Mouse (Mus musculus): Measurements from ENCODE around the gene Capn15. TPM values are rescaled to one million over a fixed set of nuclear protein-coding genes. Genes with fewer than 3 reads are reported as not detected.

Gene Capn15
- polyA plus RNA-seq, 1 experiment from 2014 or later: 23.9 TPM

DNA sequence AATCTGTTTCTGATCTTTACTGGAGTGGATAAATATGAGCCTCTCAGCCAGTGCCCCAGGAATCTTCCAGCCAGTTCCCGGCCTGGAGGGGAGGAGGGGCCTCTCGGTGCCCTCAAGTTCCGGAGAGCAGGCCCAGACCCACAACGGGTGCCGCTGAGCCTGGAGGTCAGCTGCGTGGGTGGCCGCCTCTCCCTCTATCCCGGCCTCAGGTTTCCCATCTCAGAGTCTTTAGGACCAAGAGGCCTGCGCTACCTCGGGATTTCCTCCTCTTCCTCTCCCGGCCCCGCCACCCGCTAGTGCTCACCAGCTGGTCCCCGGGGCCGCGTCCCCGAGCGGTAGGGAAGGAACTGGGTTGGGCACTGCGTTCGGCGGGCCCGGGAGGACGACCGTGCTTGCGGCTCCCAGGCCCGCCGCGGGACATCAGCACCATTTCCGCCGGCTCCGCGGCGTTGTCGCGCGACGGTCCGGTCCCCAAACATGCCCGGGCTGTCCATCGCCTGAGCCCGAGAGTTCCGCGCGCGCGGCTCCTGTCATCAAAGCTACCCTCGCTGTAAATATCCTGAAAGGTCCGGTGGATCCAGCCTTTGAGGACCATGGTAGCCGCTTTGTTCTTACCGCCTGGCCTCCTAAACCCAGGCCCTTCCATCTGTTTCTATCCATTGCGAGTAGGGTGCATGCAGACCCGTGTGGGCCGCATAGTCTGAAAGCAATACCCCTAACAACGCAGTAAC is 43.9 kb downstream of the Capn15 start:
- peak overlapping the region; percentile 95 for H3K9ac ChIP-seq (replicated peaks)
- no peaks in the 10 kb centered on the region for H3K9me3 ChIP-seq
- peak overlapping the region; percentile 84 for H3K4me2 ChIP-seq (replicated peaks)
- H3K4me1 ChIP-seq: peaks cover 20% of the 10 kb centered on the region
- 3% methylated on average over 54 of the region's 54 CpGs for WGBS
- H3K27ac ChIP-seq (replicated peaks): peak overlapping the region; percentile 87
- peak overlapping the region; percentile 81 for H3K4me3 ChIP-seq
- ATAC-seq (replicated peaks): peak; percentile 83
- no peaks in the 10 kb centered on the region for H3K27me3 ChIP-seq
- peaks cover 4% of the 10 kb centered on the region for H3K36me3 ChIP-seq

- Histone ChIP-seq H3K27ac (replicated peaks) (no peak overlapping the region), H3K27me3 (no peaks in the 10 kb centered on the region), H3K9ac (replicated peaks) (no peak overlapping the region), H3K4me1 (no peaks in the 10 kb centered on the region), H3K9me3 (no peaks in the 10 kb centered on the region), H3K4me3 (no peak overlapping the region), H3K36me3 (peaks cover 53% of the 10 kb centered on the region), H3K4me2 (replicated peaks) (no peak overlapping the region)
- 90% methylated on average over 1 of the region's 1 CpGs for WGBS
- ATAC-seq (replicated peaks): no peak
Measured at GRCm38 (mm10) chr17:25934526-25934925, 51.1 kb downstream of the Capn15 start.

DNA sequence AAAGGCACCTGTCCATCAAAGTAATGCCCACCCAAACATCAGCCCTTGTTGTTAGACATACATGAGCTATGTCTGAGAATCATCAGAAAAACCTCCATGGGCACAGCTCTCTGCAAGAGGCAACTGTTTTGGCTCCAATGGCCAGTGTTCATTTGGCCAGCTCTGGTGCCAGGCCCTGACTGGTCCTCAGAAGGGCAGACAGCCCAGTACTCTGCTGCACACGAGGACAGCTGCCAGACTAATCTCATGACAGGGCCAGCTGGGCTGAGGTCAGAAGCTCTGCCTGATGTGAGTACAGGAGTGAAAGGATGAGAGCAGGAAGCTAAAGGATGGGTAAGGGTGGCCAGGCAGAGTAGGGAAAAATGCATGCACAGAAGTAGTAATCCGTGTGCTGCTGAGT is 60.2 kb downstream of the Capn15 start:
- Histone ChIP-seq H3K27ac (replicated peaks) (no peak overlapping the region), H3K4me2 (replicated peaks) (no peak overlapping the region), H3K9me3 (no peaks in the 10 kb centered on the region), H3K27me3 (no peaks in the 10 kb centered on the region), H3K9ac (replicated peaks) (no peak overlapping the region), H3K36me3 (peaks cover 11% of the 10 kb centered on the region), H3K4me1 (peaks cover 5% of the 10 kb centered on the region; the same call in 1 of the 2 replicates), H3K4me3 (no peak overlapping the region)
- WGBS: 83% methylated on average over 2 of the region's 2 CpGs
- no peak for ATAC-seq (replicated peaks)

- 74% methylated on average over 5 of the region's 5 CpGs for WGBS
Measured at GRCm38 (mm10) chr17:25922120-25922519, 63.5 kb downstream of the Capn15 start.

DNA sequence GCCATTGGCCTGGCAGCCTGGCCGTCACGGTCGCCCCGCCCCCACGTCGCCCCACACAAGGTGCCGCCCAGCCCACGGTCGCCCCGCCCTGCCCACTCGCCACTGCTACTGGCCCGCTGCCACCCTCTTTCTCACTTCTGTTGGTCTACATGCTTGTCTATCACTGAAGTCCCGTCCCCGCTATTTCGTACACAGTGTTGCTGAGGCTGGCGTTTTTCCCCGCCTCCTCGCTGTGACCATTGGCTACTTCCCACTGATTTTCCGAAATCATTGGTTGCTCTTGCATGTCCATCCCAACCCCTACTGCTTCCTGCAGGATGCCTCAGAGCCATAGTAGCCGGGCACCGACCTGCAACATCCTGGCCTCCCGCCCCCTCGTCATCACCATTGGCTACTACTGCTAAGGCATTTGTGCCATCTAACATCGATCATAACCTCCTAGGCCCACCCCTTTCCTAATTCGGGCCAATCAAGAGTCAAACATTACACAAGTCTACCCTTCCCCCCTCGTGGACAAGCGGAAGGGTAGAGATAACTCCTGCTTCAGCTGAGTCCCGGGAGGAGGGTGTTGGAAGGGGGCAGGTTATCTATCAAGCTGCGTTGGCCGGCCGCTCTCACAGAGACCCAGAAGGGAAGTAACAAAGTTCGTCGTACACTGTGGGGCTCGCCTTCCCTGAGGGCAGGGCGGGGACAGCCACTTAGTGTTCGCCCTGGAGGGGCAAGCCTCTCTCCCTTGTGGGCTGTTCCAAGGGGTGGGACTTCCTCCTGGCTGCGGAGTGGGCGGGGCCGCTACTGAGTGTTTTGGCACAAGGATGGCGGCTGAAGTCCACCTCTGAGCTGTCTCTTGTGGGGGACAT is 65.6 kb downstream of the Capn15 start:
- H3K4me1 ChIP-seq: peaks cover 28% of the 10 kb centered on the region
- H3K9ac ChIP-seq (replicated peaks): peak overlapping the region; percentile 61
- H3K27me3 ChIP-seq: no peaks in the 10 kb centered on the region
- peak; percentile 99 for ATAC-seq (replicated peaks)
- peak overlapping the region; percentile 97 for H3K4me3 ChIP-seq
- H3K4me2 ChIP-seq (replicated peaks): peak overlapping the region; percentile 63
- whole genome bisulfite sequencing: under 1% methylated on average over 40 of the region's 40 CpGs
- peak overlapping the region; percentile 96 for H3K27ac ChIP-seq (replicated peaks)
- no peaks in the 10 kb centered on the region for H3K9me3 ChIP-seq
- H3K36me3 ChIP-seq: 0 out of 2 replicates have a peak, but pooled peaks cover 6% of the 10 kb centered on the region

More at GRCm38 (mm10) chr17:25922120-25922519, 63.5 kb downstream of the Capn15 start:
- H3K27ac ChIP-seq (replicated peaks): no peak overlapping the region
- ATAC-seq (replicated peaks): no peak
- 0 out of 2 replicates have a peak, but pooled peaks cover 4% of the 10 kb centered on the region for H3K36me3 ChIP-seq
- no peak overlapping the region for H3K4me2 ChIP-seq (replicated peaks)
- H3K4me1 ChIP-seq: peaks cover 24% of the 10 kb centered on the region
- no peak overlapping the region for H3K4me3 ChIP-seq
- no peaks in the 10 kb centered on the region for H3K9me3 ChIP-seq
- H3K9ac ChIP-seq (replicated peaks): no peak overlapping the region
- no peaks in the 10 kb centered on the region for H3K27me3 ChIP-seq

GRCm38 (mm10) chr17:25919144-25919785 is 66.3 kb downstream of the Capn15 start, which contains the start of gene Rab40c:
Rab40c (minus strand) TSS chr17:25919727.
- H3K9me3 ChIP-seq: no peaks in the 10 kb centered on the region
- H3K27me3 ChIP-seq: no peaks in the 10 kb centered on the region
- H3K4me2 ChIP-seq (replicated peaks): peak within 1 kb of the TSS; percentile 76
- peak within 1 kb of the TSS; percentile 97 for H3K4me3 ChIP-seq
- H3K9ac ChIP-seq (replicated peaks): peak within 1 kb of the TSS; percentile 73
- 0 out of 2 replicates have a peak, but pooled peaks cover 6% of the 10 kb centered on the region for H3K36me3 ChIP-seq
- H3K27ac ChIP-seq (replicated peaks): peak within 1 kb of the TSS; percentile 96
- under 1% methylated on average over 65 of the region's 78 CpGs for WGBS
- peak; percentile 91 for ATAC-seq (replicated peaks)
- peaks cover 28% of the 10 kb centered on the region for H3K4me1 ChIP-seq

- peak overlapping the region; percentile 76 for H3K4me2 ChIP-seq (replicated peaks)
- H3K4me1 ChIP-seq: peaks cover 28% of the 10 kb centered on the region
- no peak overlapping the region for H3K27ac ChIP-seq (replicated peaks)
- H3K9me3 ChIP-seq: no peaks in the 10 kb centered on the region
- 85% methylated on average over 9 of the region's 9 CpGs for WGBS
- H3K36me3 ChIP-seq: 0 out of 2 replicates have a peak, but pooled peaks cover 6% of the 10 kb centered on the region
- ATAC-seq (replicated peaks): no peak
- H3K4me3 ChIP-seq: peak overlapping the region; percentile 97
- no peaks in the 10 kb centered on the region for H3K27me3 ChIP-seq
- H3K9ac ChIP-seq (replicated peaks): peak overlapping the region; percentile 73
Measured at GRCm38 (mm10) chr17:25918037-25918750, 67.4 kb downstream of the Capn15 start.

DNA sequence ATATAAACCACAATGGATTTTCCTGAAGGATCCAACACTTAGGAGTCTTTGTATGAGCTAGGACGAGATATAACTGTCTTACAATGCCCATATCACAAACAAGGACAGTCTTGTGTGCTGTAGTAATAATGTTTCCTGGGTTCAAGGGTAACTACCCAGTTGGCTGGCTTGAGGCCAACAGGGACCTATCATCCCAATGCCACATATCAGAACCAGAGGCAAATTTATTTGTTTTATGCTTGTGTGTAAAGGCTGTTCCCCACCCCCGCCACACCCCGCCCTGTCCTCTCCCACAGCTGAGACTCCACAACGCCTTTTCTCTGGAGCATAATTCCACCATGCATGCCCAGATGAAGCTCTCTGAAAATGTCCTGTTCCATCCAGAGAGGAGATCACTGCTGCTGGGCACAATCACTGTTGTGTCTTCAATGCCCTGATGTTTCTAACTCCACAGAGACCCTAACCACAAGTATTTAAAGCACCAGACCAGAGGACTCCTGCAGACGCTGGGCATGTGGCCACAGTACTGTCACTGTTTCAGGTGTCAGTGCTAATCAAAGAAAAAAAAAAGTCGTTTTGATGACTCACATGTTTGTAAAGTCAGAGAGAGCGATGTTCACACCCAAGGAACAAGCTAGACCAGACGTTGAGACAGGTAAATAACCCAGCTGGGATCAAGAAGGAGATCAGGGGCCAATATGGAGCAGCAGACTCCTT is 68.5 kb downstream of the Capn15 start:
- Histone ChIP-seq H3K9ac (replicated peaks) (no peak overlapping the region), H3K4me1 (peaks cover 28% of the 10 kb centered on the region), H3K27me3 (no peaks in the 10 kb centered on the region), H3K27ac (replicated peaks) (no peak overlapping the region), H3K4me3 (no peak overlapping the region), H3K4me2 (replicated peaks) (no peak overlapping the region), H3K36me3 (0 out of 2 replicates have a peak, but pooled peaks cover 6% of the 10 kb centered on the region), H3K9me3 (no peaks in the 10 kb centered on the region)
- 82% methylated on average over 8 of the region's 8 CpGs for WGBS
- ATAC-seq (replicated peaks): no peak

DNA sequence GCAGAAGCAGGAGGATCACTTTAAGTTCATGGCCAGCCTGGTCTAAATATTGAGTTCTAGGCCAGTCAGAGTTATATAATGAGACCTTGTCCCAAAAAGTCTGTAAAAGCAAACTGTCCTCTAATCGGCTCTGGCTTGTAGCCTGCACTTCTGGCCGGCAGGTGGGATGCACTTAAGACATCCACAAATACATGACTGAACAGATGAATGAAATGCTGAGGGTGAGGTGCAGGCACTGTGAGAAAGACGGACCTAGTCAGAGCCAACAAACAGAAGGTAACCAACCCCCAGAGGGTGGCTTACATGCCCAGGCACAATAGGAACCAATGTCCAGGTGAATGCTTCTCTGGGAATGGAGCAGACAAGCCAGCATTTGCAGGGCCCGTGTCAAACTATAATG is 71.3 kb downstream of the Capn15 start:
- Histone ChIP-seq H3K4me3 (no peak overlapping the region), H3K36me3 (0 out of 2 replicates have a peak, but pooled peaks cover 8% of the 10 kb centered on the region), H3K27me3 (no peaks in the 10 kb centered on the region), H3K4me2 (replicated peaks) (no peak overlapping the region), H3K9me3 (no peaks in the 10 kb centered on the region), H3K27ac (replicated peaks) (no peak overlapping the region), H3K9ac (replicated peaks) (no peak overlapping the region), H3K4me1 (peaks cover 23% of the 10 kb centered on the region)
- 86% methylated on average over 4 of the region's 4 CpGs for WGBS
- no peak for ATAC-seq (replicated peaks)

DNA sequence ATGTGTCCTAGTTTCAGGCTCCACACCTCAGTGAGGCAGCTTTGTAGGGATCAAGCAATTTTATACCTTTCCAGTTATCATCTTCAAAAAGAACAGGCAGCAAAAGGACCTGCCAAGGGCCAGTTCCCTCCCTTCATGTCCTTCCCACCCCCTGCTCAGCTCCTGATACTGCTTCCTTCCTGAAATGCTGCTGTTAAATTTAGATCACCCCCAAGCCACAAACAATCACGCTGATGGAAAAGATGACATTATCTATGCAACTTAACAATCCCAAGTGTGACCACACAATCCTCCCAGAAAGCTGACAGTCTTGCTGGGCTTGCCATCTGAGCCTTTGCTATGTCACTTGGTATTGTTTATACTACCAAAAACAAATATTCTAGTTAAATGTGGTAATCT is 71.7 kb downstream of the Capn15 start:
- Histone ChIP-seq H3K4me1 (peaks cover 22% of the 10 kb centered on the region), H3K4me2 (replicated peaks) (no peak overlapping the region), H3K9me3 (no peaks in the 10 kb centered on the region), H3K27ac (replicated peaks) (no peak overlapping the region), H3K9ac (replicated peaks) (no peak overlapping the region), H3K36me3 (0 out of 2 replicates have a peak, but pooled peaks cover 8% of the 10 kb centered on the region), H3K27me3 (no peaks in the 10 kb centered on the region), H3K4me3 (no peak overlapping the region)
- ATAC-seq (replicated peaks): no peak
- WGBS: 86% methylated on average over 1 of the region's 1 CpGs
